Mouse (Mus musculus) central nervous system, embryonic 11.5 days (tissue): ENCODE data around the gene E430018J23Rik. TPM values are rescaled to one million over a fixed set of nuclear protein-coding genes. Genes with fewer than 3 reads are reported as not detected.

ENCODE experiments used
- polyA plus RNA-seq: library from polyadenylated mRNA; depleted of rRNA; stranded (reverse); fragments of >200 nt; gene quantifications from 2 replicates; pipeline ENCODE4 v1.2.3, GENCODE M21; 2012; rRNA removed

Gene E430018J23Rik
- polyA plus RNA-seq: 5.4 and 7.4 TPM in 2 replicates

DNA sequence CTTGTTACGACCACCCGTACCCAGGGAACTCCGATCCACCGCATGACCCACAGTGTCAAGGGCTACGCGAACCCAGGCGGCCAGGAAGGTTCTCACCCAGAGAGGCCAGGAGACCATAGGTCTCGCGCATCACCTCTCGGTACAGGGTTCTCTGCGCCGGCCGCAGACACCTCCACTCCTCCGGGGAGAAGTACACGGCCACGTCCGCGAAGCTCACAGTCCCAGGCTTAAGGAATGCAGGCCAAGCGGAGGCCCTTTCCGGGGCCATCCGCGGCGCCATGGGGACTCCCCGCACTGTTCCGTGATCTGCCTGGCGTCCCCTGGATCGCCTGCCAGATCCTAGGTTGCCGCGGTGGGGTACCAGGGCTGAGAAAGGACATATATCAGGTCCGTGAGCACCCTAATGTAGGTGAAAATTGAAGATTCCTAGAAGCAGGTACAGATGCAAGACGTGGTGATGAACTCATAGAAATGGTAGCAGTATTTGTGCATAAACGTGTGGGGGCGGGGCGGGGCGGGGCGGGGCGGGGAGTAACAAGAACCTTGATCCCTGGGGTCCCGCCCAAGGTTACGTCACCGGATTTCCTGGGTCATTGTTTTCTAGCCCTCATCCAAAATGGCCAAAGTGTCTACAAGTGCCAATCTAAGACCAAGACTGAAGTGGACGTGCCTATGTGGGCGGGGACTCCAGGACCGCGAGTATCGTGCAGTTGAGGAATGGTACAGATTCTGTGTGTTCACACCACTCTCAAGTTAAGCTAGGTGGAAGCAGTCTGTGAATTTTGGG is at the start of gene E430018J23Rik:
TSS of gene E430018J23Rik (minus strand) at position 473 of the 787 bp plus-strand sequence.

DNA sequence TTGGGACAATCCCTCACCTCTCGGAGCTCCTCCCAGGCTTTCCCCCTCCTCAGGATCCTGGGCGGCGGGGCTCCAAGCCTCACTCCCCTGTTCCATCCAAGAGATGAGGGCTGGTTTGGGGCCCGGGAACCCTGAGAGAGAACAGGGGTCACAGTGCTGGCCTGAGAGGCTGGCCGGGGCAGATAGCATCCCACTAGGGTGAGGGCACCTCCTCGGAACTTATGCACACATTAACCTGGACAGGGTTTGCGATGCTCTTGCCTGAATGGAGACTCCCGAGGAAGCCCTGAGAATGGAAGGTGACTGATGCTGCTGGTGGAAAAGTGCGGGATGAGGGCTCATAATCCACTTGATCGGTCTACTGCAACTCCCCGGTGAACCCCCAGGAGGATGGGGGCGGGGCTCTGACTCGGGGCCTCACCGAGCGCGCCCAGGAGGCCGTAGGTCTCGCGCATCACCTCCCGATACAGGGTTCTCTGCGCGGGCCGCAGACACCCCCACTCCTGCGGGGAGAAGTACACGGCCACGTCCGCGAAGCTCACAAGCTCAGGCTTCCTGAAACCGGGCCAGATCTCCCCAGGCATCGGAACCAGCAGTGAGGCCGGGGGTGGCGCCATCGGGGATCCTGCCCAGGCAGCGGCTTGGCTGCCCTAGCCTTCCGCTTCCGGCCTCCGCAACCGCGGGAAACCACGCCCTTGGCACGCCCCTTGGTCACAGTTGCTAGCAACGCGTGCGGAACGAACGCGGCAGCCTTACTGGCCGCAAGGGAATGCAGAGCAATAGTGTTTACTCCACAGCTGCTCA is 28.2 kb upstream of the E430018J23Rik start, which contains the start of gene Zfp688:
TSS of gene Zfp688 (minus strand) at position 681 of the 804 bp plus-strand sequence.

DNA sequence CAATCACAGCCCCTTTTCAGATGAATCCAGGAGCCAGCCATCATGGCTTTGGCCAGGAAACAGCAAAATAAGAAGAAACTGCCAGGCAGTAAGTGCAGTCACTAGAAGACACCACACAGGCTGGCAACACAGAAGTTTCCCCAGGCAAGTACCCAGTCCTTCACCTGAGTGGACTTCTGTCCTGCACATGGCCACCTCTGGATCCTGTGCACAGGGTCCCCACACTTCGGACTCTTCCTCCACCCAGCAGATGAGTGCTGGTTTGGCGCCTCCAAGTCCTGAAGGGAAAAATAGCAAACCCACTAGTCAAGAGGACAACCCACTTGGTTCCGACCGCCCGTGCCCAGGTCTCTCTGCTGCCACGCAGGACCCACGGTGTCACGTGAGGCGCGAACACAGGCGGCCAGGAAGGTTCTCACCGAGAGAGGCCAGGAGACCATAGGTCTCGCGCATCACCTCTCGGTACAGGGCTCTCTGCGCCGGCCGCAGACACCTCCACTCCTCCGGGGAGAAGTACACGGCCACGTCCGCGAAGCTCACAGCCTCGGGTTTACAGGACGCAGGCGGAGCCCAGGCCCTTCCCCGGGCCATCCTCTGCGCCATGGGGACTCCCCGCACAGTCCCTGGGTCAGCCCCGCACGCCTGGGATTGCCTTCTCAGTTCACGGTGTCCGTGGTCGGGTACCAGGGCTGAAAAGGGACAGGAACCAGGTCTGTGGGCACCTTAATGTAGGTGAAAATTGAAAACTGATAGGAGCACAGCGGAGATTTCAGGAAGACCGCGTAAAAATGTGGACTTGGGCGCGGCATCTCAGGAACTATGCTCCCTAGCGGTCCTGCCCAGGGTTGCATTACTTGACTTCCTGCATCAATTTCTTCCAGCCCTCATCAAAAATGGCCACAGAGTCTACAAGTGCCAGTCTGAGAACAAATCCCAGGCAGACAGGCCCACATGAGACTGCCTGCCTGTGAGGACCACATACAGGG is 12.9 kb upstream of the E430018J23Rik start, which contains the start of gene Zfp764:
TSS of gene Zfp764 (minus strand) at position 821 of the 986 bp plus-strand sequence.

DNA sequence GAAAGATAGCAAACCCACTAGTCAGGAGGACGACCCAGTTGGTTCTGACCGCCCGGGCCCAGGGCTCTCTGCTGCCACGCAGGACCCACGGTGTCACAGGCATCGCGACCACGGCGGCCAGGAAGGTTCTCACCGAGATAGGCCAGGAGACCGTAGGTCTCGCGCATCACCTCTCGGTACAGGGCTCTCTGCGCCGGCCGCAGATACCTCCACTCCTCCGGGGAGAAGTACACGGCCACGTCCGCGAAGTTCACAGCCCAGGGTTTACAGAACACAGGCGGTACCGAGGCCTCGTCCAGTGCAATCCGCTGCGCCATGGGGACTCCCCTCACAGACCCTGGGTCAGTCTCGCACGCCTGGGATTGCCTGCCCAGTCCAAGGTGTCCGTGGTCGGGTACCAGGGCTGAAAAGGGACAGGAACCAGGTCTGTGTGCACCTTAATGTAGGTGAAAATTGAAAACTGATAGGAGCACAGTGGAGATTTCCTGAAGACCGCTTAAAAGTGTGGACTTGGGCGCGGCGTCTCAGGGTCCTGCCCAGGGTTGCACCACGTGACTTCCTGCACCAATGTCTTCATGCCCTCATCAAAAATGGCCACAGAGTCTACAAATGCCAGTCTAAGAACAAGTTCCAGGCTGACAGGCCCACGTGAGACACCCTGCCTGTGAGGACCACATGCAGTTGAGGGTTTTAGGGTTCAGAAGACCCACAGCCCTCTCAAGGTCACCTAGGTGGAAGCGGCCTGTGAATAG is 6.6 kb downstream of the E430018J23Rik start, which contains the start of gene 9130019O22Rik:
TSS of gene 9130019O22Rik (minus strand) at position 526 of the 752 bp plus-strand sequence.

DNA sequence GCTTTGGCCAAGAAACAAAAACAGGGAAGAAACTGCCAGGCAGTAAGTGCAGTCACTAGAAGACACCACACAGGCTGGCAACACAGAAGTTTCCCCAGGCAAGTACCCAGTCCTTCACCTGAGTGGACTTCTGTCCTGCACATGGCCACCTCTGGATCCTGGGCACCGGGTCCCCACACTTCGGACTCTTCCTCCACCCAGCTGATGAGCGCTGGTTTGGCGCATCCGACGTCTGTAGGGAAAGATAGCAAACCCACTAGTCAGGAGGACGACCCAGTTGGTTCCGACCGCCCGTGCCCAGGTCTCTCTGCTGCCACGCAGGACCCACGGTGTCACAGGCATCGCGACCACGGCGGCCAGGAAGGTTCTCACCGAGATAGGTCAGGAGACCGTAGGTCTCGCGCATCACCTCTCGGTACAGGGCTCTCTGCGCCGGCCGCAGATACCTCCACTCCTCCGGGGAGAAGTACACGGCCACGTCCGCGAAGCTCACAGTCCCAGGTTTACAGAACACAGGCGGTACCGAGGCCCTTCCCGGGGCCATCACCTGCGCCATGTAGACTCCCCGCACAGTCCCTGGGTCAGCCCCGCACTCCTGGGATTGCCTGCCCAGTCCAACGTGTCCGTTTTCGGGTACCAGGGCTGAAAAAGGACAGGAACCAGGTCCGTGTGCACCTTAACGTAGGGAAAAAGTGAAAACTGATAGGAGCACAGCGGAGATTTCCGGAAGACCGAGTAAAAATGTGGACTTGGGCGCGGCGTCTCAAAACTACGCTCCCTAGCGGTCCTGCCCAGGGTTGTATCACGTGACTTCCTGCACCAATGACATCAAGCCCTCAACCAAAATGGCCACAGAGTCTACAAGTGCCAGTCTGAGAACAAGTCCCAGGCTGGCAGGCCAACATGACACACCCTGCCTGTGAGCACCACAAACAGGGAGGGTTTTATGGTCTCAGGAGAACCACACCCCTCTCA is 17.9 kb downstream of the E430018J23Rik start, which contains the start of gene Zfp747:
TSS of gene Zfp747 (minus strand) at position 780 of the 975 bp plus-strand sequence.

DNA sequence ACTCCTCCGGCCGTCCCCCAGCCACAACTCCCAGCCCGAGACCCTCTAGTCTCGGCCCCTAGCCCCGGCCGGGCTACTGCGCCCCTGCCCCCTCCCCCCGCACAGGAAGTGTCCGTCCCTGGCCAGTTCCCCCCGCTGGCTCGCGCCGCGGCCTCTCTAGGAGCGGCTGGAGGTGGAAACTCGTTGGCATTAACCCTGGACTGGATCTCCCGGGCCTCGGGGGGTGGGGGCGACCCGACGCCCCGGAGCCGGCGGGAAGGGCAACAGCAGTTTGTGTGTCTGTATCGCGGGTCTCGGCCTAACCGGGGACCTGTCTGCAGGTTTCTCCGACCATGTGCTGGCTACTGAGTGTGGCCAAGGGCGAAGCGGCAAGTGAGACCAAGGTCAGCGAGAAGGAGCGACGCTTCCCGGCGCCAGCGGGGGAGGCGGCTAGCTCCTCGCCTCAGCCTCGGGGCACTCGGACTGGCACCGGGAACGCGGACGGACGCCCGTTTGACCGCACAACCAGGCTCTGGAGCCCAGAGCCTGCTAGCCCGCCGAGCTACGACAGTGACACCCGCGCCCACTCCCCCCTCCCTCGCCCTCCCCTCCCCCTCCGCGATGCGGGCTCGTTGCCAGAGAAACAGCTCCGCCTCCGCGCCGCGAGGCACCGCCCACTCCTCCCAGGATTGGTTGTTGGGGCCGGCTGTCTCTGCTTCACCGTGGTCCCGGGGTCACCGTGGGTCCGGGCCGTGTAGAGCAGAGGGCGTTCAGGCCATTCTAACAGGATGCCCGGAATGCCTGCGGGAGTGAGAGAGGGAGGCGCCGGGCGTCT is 47.7 kb downstream of the E430018J23Rik start, which contains the start of gene Zfp768:
TSS of gene Zfp768 (minus strand) at position 78 of the 814 bp plus-strand sequence.

Other genes with a start within 250 kb of the E430018J23Rik start
- 152 and 184 TPM in 2 replicates for gene Cd2bp2, start 197.6 kb downstream of the E430018J23Rik start, polyA plus RNA-seq
- 50.6 and 52.5 TPM in 2 replicates for gene Tbc1d10b, start 185.2 kb downstream of the E430018J23Rik start, polyA plus RNA-seq
- 12.1 and 97.1 TPM in 2 replicates for gene Mylpf, start 184.7 kb downstream of the E430018J23Rik start, polyA plus RNA-seq
- gene Zfp553, start 160.6 kb downstream of the E430018J23Rik start, polyA plus RNA-seq: 33.8 and 38.9 TPM in 2 replicates
- 35.5 and 61.6 TPM in 2 replicates for gene Sept1, start 160.5 kb downstream of the E430018J23Rik start, polyA plus RNA-seq
- gene Zfp771, start 149.4 kb downstream of the E430018J23Rik start, polyA plus RNA-seq: 66.0 and 76.1 TPM in 2 replicates
- 125 and 147 TPM in 2 replicates for gene Dctpp1, start 132.9 kb downstream of the E430018J23Rik start, polyA plus RNA-seq
- gene Sephs2, start 119.6 kb downstream of the E430018J23Rik start, polyA plus RNA-seq: 31.3 and 38.0 TPM in 2 replicates
- gene Itgal, start 97.4 kb downstream of the E430018J23Rik start, polyA plus RNA-seq: 1.0 and 1.4 TPM in 2 replicates
- gene Zfp768, start 48.0 kb downstream of the E430018J23Rik start, polyA plus RNA-seq: 33.5 and 37.3 TPM in 2 replicates
- 7.2 and 7.9 TPM in 2 replicates for gene Zfp747, start 17.6 kb downstream of the E430018J23Rik start, polyA plus RNA-seq
- gene 9130019O22Rik, start 6.5 kb downstream of the E430018J23Rik start, polyA plus RNA-seq: 2.7 and 3.5 TPM in 2 replicates
- gene Zfp764, start 13.2 kb upstream of the E430018J23Rik start, polyA plus RNA-seq: 4.3 and 5.6 TPM in 2 replicates
- 18.0 and 18.7 TPM in 2 replicates for gene Zfp688, start 28.4 kb upstream of the E430018J23Rik start, polyA plus RNA-seq
- gene Zfp689, start 55.5 kb upstream of the E430018J23Rik start, polyA plus RNA-seq: 10.8 and 12.9 TPM in 2 replicates
- 68.6 and 71.9 TPM in 2 replicates for gene Prr14, start 66.0 kb upstream of the E430018J23Rik start, polyA plus RNA-seq
- gene Fbrs, start 85.6 kb upstream of the E430018J23Rik start, polyA plus RNA-seq: 31.3 and 33.7 TPM in 2 replicates
- 27.1 and 30.8 TPM in 2 replicates for gene Srcap, start 118.4 kb upstream of the E430018J23Rik start, polyA plus RNA-seq
- gene Gm42715, start 126.0 kb upstream of the E430018J23Rik start, polyA plus RNA-seq: 28.0 and 80.1 TPM in 2 replicates
- gene Tmem265, start 167.8 kb upstream of the E430018J23Rik start, polyA plus RNA-seq: 0.14 TPM in 1 of 2 replicates, not detected in the other
- gene Phkg2, start 179.7 kb upstream of the E430018J23Rik start, polyA plus RNA-seq: 79.1 and 101 TPM in 2 replicates
- gene Ccdc189, start 195.0 kb upstream of the E430018J23Rik start, polyA plus RNA-seq: 13.9 and 14.3 TPM in 2 replicates
- gene Rnf40, start 195.1 kb upstream of the E430018J23Rik start, polyA plus RNA-seq: 53.8 and 65.4 TPM in 2 replicates
- gene Zfp629, start 222.2 kb upstream of the E430018J23Rik start, polyA plus RNA-seq: 37.7 and 70.8 TPM in 2 replicates